Mouse (Mus musculus) G1E (cell line): ENCODE measurements around the gene Lrp1.

Experiments
- CTCF ChIP-seq: IDR thresholded peaks from 2 replicates; pipeline ENCODE4 v1.5.1; 2012; ENCODE audit warnings: low read depth, low read length, inconsistent platforms, mixed read lengths
- GATA1 ChIP-seq: IDR thresholded peaks from 2 replicates; pipeline ENCODE4 v1.6.1; 2012; ENCODE audit warnings: borderline replicate concordance, low read length, inconsistent platforms, mixed read lengths
- POLR2AphosphoS5 ChIP-seq: IDR thresholded peaks from 2 replicates; pipeline ENCODE4 v1.6.1; 2012; ENCODE audit warnings: low read depth, low read length, inconsistent platforms; ENCODE audit not compliant: insufficient replicate concordance
- TAL1 ChIP-seq: conservative IDR thresholded peaks from 2 replicates; pipeline ENCODE4 v1.6.1; 2012; ENCODE audit warnings: low read depth, low read length, inconsistent platforms, mixed read lengths

DNA sequence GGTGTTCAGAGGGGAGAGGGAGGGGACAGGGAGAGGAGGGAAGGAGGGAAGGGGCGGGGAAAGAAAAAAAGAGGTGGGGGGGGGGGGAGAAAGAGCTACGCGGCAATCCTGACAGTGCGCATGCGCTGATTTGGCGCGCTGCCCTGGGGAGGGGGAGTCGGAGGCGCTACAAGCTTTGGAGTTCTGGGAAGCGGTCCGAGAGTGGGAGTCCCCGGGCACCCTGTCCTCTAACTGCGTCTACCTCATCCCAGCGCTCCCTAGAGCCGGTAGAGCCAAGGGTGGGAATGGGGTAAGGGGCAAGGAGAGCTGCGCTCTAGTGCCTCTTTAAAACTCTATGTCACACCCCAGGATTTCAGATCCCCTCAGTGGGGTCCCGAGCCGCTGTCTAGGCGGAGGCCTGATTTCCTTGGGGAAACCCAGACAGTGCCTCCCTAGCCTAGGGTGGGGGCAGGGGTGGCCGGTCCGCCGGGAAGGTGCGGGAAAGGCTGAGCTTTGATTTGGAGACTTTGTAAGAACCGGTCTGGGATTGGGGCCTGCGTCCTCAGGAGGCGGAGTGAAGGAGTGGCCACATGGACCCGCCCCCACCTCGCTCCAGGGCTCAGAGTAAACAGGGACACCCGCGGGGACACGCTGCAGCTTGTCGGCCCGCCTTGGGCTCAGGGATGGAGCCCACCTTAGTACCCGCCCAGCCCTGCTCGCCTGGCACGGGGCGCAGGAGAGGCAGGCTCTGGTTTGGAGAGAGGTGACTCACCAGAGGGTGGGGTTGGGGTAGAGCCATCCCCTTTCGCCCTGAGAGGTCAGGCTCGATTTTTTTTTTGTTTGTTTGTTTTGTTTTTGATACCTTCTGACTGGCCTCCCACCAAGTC lies 476 bp upstream of the Lrp1 start:
- TF ChIP-seq CTCF (no peak), GATA1 (no peak), POLR2AphosphoS5 (no peak), TAL1 (no peak)
